Mouse (Mus musculus): Measurements from ENCODE around the gene Abca17.

DNA sequence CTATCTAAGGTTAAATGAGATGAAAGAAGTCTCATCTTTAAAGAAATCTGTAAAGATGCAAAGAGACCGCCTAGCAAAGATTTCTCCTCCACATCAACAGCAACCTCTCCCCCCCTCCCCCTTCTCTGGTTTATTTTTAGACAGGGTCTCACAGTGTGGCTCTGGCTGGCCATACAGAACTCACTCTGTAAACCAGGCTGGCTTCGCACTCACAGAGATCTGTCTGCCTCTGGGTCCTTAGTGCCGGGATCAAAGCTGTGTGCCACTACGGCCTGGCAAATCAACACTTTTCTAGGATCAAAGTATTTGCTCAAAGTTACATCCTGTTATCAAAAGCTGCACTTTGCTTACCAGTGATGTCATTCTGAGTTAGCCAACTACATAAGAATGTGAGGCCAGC lies 50.2 kb downstream of the Abca17 start:
- TF ChIP-seq CTCF (IDR thresholded peaks at IDR 0.05; ENCODE audit: insufficient read depth, low read depth, low read length) (no peak), POLR2A (IDR thresholded peaks at IDR 0.05; ENCODE audit: insufficient read depth, low read depth, low read length) (no peak)
